Mouse (Mus musculus): ENCODE results near the gene Gtf2a2.

The Gtf2a2 gene

GRCm38 (mm10) chr9:70053411-70053810, 41.1 kb downstream of the Gtf2a2 start:
- in situ Hi-C loops (cut with MboI, MseI): no loop called here

- in situ Hi-C loops (cut with MboI, MseI): no loop called here
These were observed 49.7 kb downstream of the Gtf2a2 start for GRCm38 (mm10) chr9:70062012-70062411.

- in situ Hi-C loops (cut with MboI, MseI): no loop called here
These were observed 55.1 kb downstream of the Gtf2a2 start for GRCm38 (mm10) chr9:70067497-70067896.

GRCm38 (mm10) chr9:70069961-70070435, 57.6 kb downstream of the Gtf2a2 start:
- in situ Hi-C loops (cut with MboI, MseI): no loop called here

GRCm38 (mm10) chr9:70072387-70072786, 60.0 kb downstream of the Gtf2a2 start:
- in situ Hi-C loops (cut with MboI, MseI): no loop called here

All from T-helper 2 cell (primary cell).